Mouse (Mus musculus): ENCODE measurements around the gene Dnah12. TPM values are rescaled to one million over a fixed set of nuclear protein-coding genes. Genes with fewer than 3 reads are reported as not detected.

The Dnah12 gene
- polyA plus RNA-seq, 1 experiment, result not detected

DNA sequence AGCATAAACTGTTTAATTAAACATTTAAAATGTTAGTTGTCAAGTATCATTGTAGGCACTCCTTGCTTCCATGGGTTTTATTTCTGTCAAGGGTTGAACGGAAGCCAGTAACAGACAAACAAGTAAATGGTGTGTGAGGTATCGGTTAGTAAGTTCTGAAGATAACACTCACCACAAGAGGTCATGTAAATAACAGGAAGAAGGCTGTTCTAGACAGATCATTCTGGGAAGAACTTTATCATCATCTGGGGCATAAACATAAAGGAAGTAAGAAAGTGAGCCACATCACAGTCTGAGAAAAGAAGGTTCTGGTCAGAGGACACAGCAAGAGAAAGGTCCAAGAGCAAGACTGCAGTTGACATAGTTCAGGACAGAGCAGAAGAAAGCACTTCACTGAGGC, 132.9 kb downstream of the Dnah12 start:
- H3K4me1 ChIP-seq (ENCODE audit: control insufficient read depth, insufficient read depth, insufficient read length, low read length), result no peaks in the 10 kb centered on the region
- H3K27ac ChIP-seq (ENCODE audit: insufficient read depth, low read depth, low read length), result no peak overlapping the region
- 55% methylated on average over 2 of the region's 2 CpGs for WGBS
- no peaks in the 10 kb centered on the region for H3K27me3 ChIP-seq (ENCODE audit: control insufficient read depth, insufficient read depth, low read length)
- TF ChIP-seq CTCF (IDR thresholded peaks at IDR 0.05; ENCODE audit: extremely low read depth, insufficient read length, insufficient replicate concordance, low read depth, low read length) (no peak), POLR2A (IDR thresholded peaks at IDR 0.05; ENCODE audit: low read depth, low read length) (no peak)
- no peaks in the 10 kb centered on the region for H3K36me3 ChIP-seq (ENCODE audit: control insufficient read depth, insufficient read depth, low read length)
- no peak overlapping the region for H3K4me3 ChIP-seq (ENCODE audit: low read depth, low read length)

- no peak overlapping the region for H3K4me3 ChIP-seq (ENCODE audit: low read depth, low read length)
- 74% methylated on average over 8 of the region's 8 CpGs for WGBS
Measured at GRCm38 (mm10) chr14:26853053-26853452, 160.0 kb downstream of the Dnah12 start.

GRCm38 (mm10) chr14:26854066-26854465, 161.0 kb downstream of the Dnah12 start:
- no peaks in the 10 kb centered on the region for H3K4me1 ChIP-seq (ENCODE audit: control insufficient read depth, insufficient read depth, insufficient read length, low read length)
- no peaks in the 10 kb centered on the region for H3K27me3 ChIP-seq (ENCODE audit: control insufficient read depth, insufficient read depth, low read length)
- 30% methylated on average over 2 of the region's 2 CpGs for WGBS
- H3K27ac ChIP-seq (ENCODE audit: insufficient read depth, low read depth, low read length), result no peak overlapping the region
- TF ChIP-seq POLR2A (IDR thresholded peaks at IDR 0.05; ENCODE audit: low read depth, low read length) (no peak), CTCF (IDR thresholded peaks at IDR 0.05; ENCODE audit: extremely low read depth, insufficient read length, insufficient replicate concordance, low read depth, low read length) (no peak)
- H3K36me3 ChIP-seq (ENCODE audit: control insufficient read depth, insufficient read depth, low read length), result no peaks in the 10 kb centered on the region
- no peak overlapping the region for H3K4me3 ChIP-seq (ENCODE audit: low read depth, low read length)

More at GRCm38 (mm10) chr14:26853053-26853452, 160.0 kb downstream of the Dnah12 start:
- Histone ChIP-seq H3K27me3 (ENCODE audit: control insufficient read depth, insufficient read depth, low read length) (no peaks in the 10 kb centered on the region), H3K27ac (ENCODE audit: insufficient read depth, low read depth, low read length) (no peak overlapping the region), H3K4me1 (ENCODE audit: control insufficient read depth, insufficient read depth, insufficient read length, low read length) (no peaks in the 10 kb centered on the region), H3K36me3 (ENCODE audit: control insufficient read depth, insufficient read depth, low read length) (no peaks in the 10 kb centered on the region)
- TF ChIP-seq POLR2A (IDR thresholded peaks at IDR 0.05; ENCODE audit: low read depth, low read length) (no peak), CTCF (IDR thresholded peaks at IDR 0.05; ENCODE audit: extremely low read depth, insufficient read length, insufficient replicate concordance, low read depth, low read length) (no peak)

DNA sequence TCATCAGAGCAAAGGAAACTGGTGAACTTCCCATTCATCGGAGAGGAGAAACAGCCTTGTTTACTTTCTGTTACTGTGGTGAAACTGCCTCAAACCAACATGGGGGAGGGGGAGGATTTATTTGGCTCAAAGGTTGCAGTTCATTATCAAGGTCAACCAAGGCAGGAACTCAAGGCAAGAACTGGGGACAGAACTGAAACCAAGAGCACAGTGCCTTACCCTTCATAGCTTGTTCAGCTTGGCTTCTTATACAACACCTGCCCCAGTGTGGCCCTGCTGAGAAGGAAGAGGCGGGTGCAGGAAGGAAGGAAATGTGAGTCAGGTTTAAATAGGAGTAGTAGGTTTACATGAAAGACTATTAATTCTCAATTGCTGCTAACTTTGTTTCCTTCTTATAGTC, 165.3 kb downstream of the Dnah12 start:
- TF ChIP-seq CTCF (IDR thresholded peaks at IDR 0.05; ENCODE audit: extremely low read depth, insufficient read length, insufficient replicate concordance, low read depth, low read length) (no peak), POLR2A (IDR thresholded peaks at IDR 0.05; ENCODE audit: low read depth, low read length) (no peak)
- Histone ChIP-seq H3K36me3 (ENCODE audit: control insufficient read depth, insufficient read depth, low read length) (no peaks in the 10 kb centered on the region), H3K4me3 (ENCODE audit: low read depth, low read length) (no peak overlapping the region), H3K4me1 (ENCODE audit: control insufficient read depth, insufficient read depth, insufficient read length, low read length) (no peaks in the 10 kb centered on the region), H3K27me3 (ENCODE audit: control insufficient read depth, insufficient read depth, low read length) (no peaks in the 10 kb centered on the region), H3K27ac (ENCODE audit: insufficient read depth, low read depth, low read length) (no peak overlapping the region)
- WGBS, result 26% methylated on average over 2 of the region's 2 CpGs

GRCm38 (mm10) chr14:26859024-26859423, 165.9 kb downstream of the Dnah12 start:
- Histone ChIP-seq H3K4me1 (ENCODE audit: control insufficient read depth, insufficient read depth, insufficient read length, low read length) (no peaks in the 10 kb centered on the region), H3K36me3 (ENCODE audit: control insufficient read depth, insufficient read depth, low read length) (no peaks in the 10 kb centered on the region), H3K27me3 (ENCODE audit: control insufficient read depth, insufficient read depth, low read length) (no peaks in the 10 kb centered on the region), H3K4me3 (ENCODE audit: low read depth, low read length) (no peak overlapping the region), H3K27ac (ENCODE audit: insufficient read depth, low read depth, low read length) (no peak overlapping the region)
- WGBS, result 96% methylated on average over 3 of the region's 3 CpGs
- TF ChIP-seq CTCF (IDR thresholded peaks at IDR 0.05; ENCODE audit: extremely low read depth, insufficient read length, insufficient replicate concordance, low read depth, low read length) (no peak), POLR2A (IDR thresholded peaks at IDR 0.05; ENCODE audit: low read depth, low read length) (no peak)

- H3K27me3 ChIP-seq (ENCODE audit: control insufficient read depth, insufficient read depth, low read length), result no peaks in the 10 kb centered on the region
- H3K27ac ChIP-seq (ENCODE audit: insufficient read depth, low read depth, low read length), result no peak overlapping the region
- H3K36me3 ChIP-seq (ENCODE audit: control insufficient read depth, insufficient read depth, low read length), result no peaks in the 10 kb centered on the region
- TF ChIP-seq POLR2A (IDR thresholded peaks at IDR 0.05; ENCODE audit: low read depth, low read length) (no peak), CTCF (IDR thresholded peaks at IDR 0.05; ENCODE audit: extremely low read depth, insufficient read length, insufficient replicate concordance, low read depth, low read length) (peak; percentile 33; the same call in 1 of the 2 replicates)
- H3K4me3 ChIP-seq (ENCODE audit: low read depth, low read length), result no peak overlapping the region
- H3K4me1 ChIP-seq (ENCODE audit: control insufficient read depth, insufficient read depth, insufficient read length, low read length), result no peaks in the 10 kb centered on the region
- 68% methylated on average over 9 of the region's 9 CpGs for WGBS
Measured at GRCm38 (mm10) chr14:26867356-26867755, 174.3 kb downstream of the Dnah12 start.

- H3K36me3 ChIP-seq (ENCODE audit: control insufficient read depth, insufficient read depth, low read length), result no peaks in the 10 kb centered on the region
- H3K4me3 ChIP-seq (ENCODE audit: low read depth, low read length), result no peak overlapping the region
- no peak for TF ChIP-seq POLR2A (IDR thresholded peaks at IDR 0.05; ENCODE audit: low read depth, low read length)
- TF ChIP-seq CTCF (IDR thresholded peaks at IDR 0.05; ENCODE audit: extremely low read depth, insufficient read length, insufficient replicate concordance, low read depth, low read length), result no peak
- no peaks in the 10 kb centered on the region for H3K4me1 ChIP-seq (ENCODE audit: control insufficient read depth, insufficient read depth, insufficient read length, low read length)
- 86% methylated on average over 5 of the region's 5 CpGs for WGBS
- no peaks in the 10 kb centered on the region for H3K27me3 ChIP-seq (ENCODE audit: control insufficient read depth, insufficient read depth, low read length)
- no peak overlapping the region for H3K27ac ChIP-seq (ENCODE audit: insufficient read depth, low read depth, low read length)
Measured at GRCm38 (mm10) chr14:26868299-26868698, 175.2 kb downstream of the Dnah12 start.

Data from small intestine, adult 2 months (tissue).